28 mouse cellular contexts compared by ENCODE assay signal in genomic region chr9:96863539-96863938, GRCm38 (mm10). TPM values are rescaled to one million over a fixed set of nuclear protein-coding genes. Genes with fewer than 3 reads are reported as not detected.
DNase-seq lines count a peak whose midpoint lies in the region; ATAC-seq and TF ChIP-seq lines count a peak whose summit lies in the region.
"Had no signal": no experiment of that assay in that cellular context is flagged by ENCODE, and none has a peak within 500 bp of the region (broad histone marks: within the 10 kb centered on the region; RNA-seq: fewer than 3 reads in every experiment).

No protein-coding gene starts in this region.

- H3K79me2 ChIP-seq in myocyte (ENCODE audit: control insufficient read depth, insufficient read depth): no peaks in the 10 kb centered on the region

- H3K4me1 ChIP-seq in heart, embryonic 15.5 days (replicated peaks): peaks cover 48% of the 10 kb centered on the region
- no peaks in the 10 kb centered on the region for H3K4me1 ChIP-seq in lung, postnatal 0 days (ENCODE audit: insufficient read depth, low read depth, low read length)
- peaks cover 33% of the 10 kb centered on the region for H3K4me1 ChIP-seq in embryonic fibroblast, embryonic 13.5 days (ENCODE audit: control insufficient read depth, insufficient read depth, low read length)
- peaks cover 10% of the 10 kb centered on the region for H3K4me1 ChIP-seq in hindbrain, embryonic 16.5 days (ENCODE audit: control insufficient read depth, insufficient read depth, low read depth, low read length)
- H3K4me1 ChIP-seq: liver, embryonic 12.5 days; neural tube, embryonic 12.5 days had no signal

- TF ChIP-seq CTCF in lung, postnatal 0 days (IDR thresholded peaks at IDR 0.05): no peak
- TF ChIP-seq CTCF in embryonic fibroblast, embryonic 13.5 days (IDR thresholded peaks at IDR 0.05; ENCODE audit: borderline replicate concordance, insufficient read depth, low read length): no peak

- no peaks in the 10 kb centered on the region for H3K27me3 ChIP-seq in heart, embryonic 15.5 days
- H3K27me3 ChIP-seq in lung, postnatal 0 days (replicated peaks; ENCODE audit: insufficient read depth, low read length): no peaks in the 10 kb centered on the region
- no peaks in the 10 kb centered on the region for H3K27me3 ChIP-seq in myocyte (ENCODE audit: control insufficient read depth, insufficient read depth, insufficient read length)
- no peaks in the 10 kb centered on the region for H3K27me3 ChIP-seq in hindbrain, embryonic 16.5 days (replicated peaks; ENCODE audit: control insufficient read depth, insufficient read depth, low read length)
- H3K27me3 ChIP-seq: embryonic facial prominence, embryonic 13.5 days; forebrain, embryonic 12.5 days; liver, embryonic 12.5 days; midbrain, embryonic 15.5 days; neural tube, embryonic 12.5 days; Patski had no signal

- H3K4me2 ChIP-seq in heart, embryonic 15.5 days: no peak overlapping the region
- no peak overlapping the region for H3K4me2 ChIP-seq in lung, postnatal 0 days (replicated peaks; ENCODE audit: low read depth, low read length)
- peak overlapping the region; percentile 54 for H3K4me2 ChIP-seq in myocyte (ENCODE audit: low read depth)
- H3K4me2 ChIP-seq in hindbrain, embryonic 16.5 days (ENCODE audit: low read length): no peak overlapping the region
- H3K4me2 ChIP-seq: embryonic facial prominence, embryonic 13.5 days; forebrain, embryonic 12.5 days; hindbrain, embryonic 14.5 days; liver, embryonic 12.5 days; midbrain, embryonic 15.5 days; neural tube, embryonic 12.5 days had no signal

- no peak for TF ChIP-seq EP300 in lung, postnatal 0 days (IDR thresholded peaks at IDR 0.05)

- H3K9me3 ChIP-seq in heart, embryonic 15.5 days (replicated peaks): no peaks in the 10 kb centered on the region
- no peaks in the 10 kb centered on the region for H3K9me3 ChIP-seq in lung, postnatal 0 days (ENCODE audit: low read length)
- no peaks in the 10 kb centered on the region for H3K9me3 ChIP-seq in hindbrain, embryonic 16.5 days (ENCODE audit: control insufficient read depth, low read length)
- H3K9me3 ChIP-seq: embryonic facial prominence, embryonic 13.5 days; forebrain, embryonic 12.5 days; G1E; liver, embryonic 12.5 days; midbrain, embryonic 10.5 days; midbrain, embryonic 15.5 days; neural tube, embryonic 12.5 days had no signal

- H3K27ac ChIP-seq in heart, embryonic 15.5 days: no peak overlapping the region
- peak overlapping the region; percentile 66 for H3K27ac ChIP-seq in lung, postnatal 0 days (ENCODE audit: low read length)
- peak overlapping the region; percentile 72 for H3K27ac ChIP-seq in embryonic fibroblast, embryonic 13.5 days (ENCODE audit: insufficient read depth, low read length)
- no peak overlapping the region for H3K27ac ChIP-seq in hindbrain, embryonic 16.5 days (ENCODE audit: low read depth, low read length)
- H3K27ac ChIP-seq: embryonic facial prominence, embryonic 13.5 days; forebrain, embryonic 12.5 days; hindbrain, embryonic 14.5 days; liver, embryonic 12.5 days; macrophage; midbrain, embryonic 10.5 days; midbrain, embryonic 15.5 days; neural tube, embryonic 12.5 days had no signal

- H3K9ac ChIP-seq in heart, embryonic 15.5 days: no peak overlapping the region
- no peak overlapping the region for H3K9ac ChIP-seq in lung, postnatal 0 days (replicated peaks; ENCODE audit: low read depth)
- H3K9ac ChIP-seq in hindbrain, embryonic 16.5 days (ENCODE audit: low read depth, low read length): no peak overlapping the region
- H3K9ac ChIP-seq: embryonic facial prominence, embryonic 13.5 days; forebrain, embryonic 12.5 days; forebrain, postnatal 0 days; hindbrain, embryonic 14.5 days; liver, embryonic 12.5 days; liver, postnatal 0 days; midbrain, embryonic 15.5 days; neural tube, embryonic 12.5 days had no signal

- no peak for TF ChIP-seq POLR2A in embryonic fibroblast, embryonic 13.5 days (IDR thresholded peaks at IDR 0.05; ENCODE audit: low read depth, low read length)
- TF ChIP-seq POLR2A in myocyte (IDR thresholded peaks at IDR 0.05; ENCODE audit: insufficient read length, low read depth): no peak

- 42% methylated on average over 3 of the region's 3 CpGs for WGBS in heart, embryonic 15.5 days
- 50% methylated on average over 3 of the region's 3 CpGs for WGBS in lung, postnatal 0 days
- 76% methylated on average over 3 of the region's 3 CpGs for WGBS in hindbrain, embryonic 16.5 days

- no peak for DNase-seq in heart, adult 9 months (ENCODE audit: low spot score in 2 of 2)
- DNase-seq in lung, postnatal 0 days (ENCODE audit: low spot score): no peak
- DNase-seq in lung, postnatal 4 days: no peak
- DNase-seq in cerebellum, adult 11-12 months: no peak
- DNase-seq: adrenal gland, postnatal 10 days; cerebellum, adult 11 months; cerebellum, adult 9-11 months; forebrain, postnatal 0 days; kidney, postnatal 10 days; layer of hippocampus, postnatal 36 days; left cerebral cortex, postnatal 4 days; liver, postnatal 0 days; right cerebral cortex, postnatal 4 days had no signal

- H3ac ChIP-seq in myocyte (ENCODE audit: control insufficient read depth, insufficient read length): no peak overlapping the region

- no peak overlapping the region for H3K4me3 ChIP-seq in heart, embryonic 15.5 days
- no peak overlapping the region for H3K4me3 ChIP-seq in lung, postnatal 0 days (ENCODE audit: low read depth, low read length)
- no peak overlapping the region for H3K4me3 ChIP-seq in embryonic fibroblast, embryonic 13.5 days (ENCODE audit: insufficient read depth, low read length)
- H3K4me3 ChIP-seq in myocyte: no peak overlapping the region
- H3K4me3 ChIP-seq in hindbrain, embryonic 16.5 days (ENCODE audit: low read length): no peak overlapping the region
- H3K4me3 ChIP-seq: embryonic facial prominence, embryonic 13.5 days; forebrain, embryonic 12.5 days; liver, embryonic 12.5 days; midbrain, embryonic 10.5 days; midbrain, embryonic 15.5 days; neural tube, embryonic 12.5 days had no signal

- peak; percentile 47; the same call in 1 of the 2 replicates for ATAC-seq in heart, embryonic 15.5 days (replicated peaks; ENCODE audit: insufficient number of reproducible peaks, insufficient read depth, low FRiP score, low read depth)
- no peak for ATAC-seq in lung, postnatal 0 days
- ATAC-seq in hindbrain, embryonic 16.5 days: no peak
- ATAC-seq: forebrain, postnatal 0 days; inflammation-experienced regulatory T-cells, adult 6 months; liver, embryonic 12.5 days; liver, postnatal 0 days; midbrain, embryonic 15.5 days; Patski had no signal

- H3K36me3 ChIP-seq in heart, embryonic 15.5 days: no peaks in the 10 kb centered on the region
- no peaks in the 10 kb centered on the region for H3K36me3 ChIP-seq in lung, postnatal 0 days (ENCODE audit: insufficient read depth, low read length)
- H3K36me3 ChIP-seq in myocyte (ENCODE audit: control insufficient read depth, insufficient read depth): no peaks in the 10 kb centered on the region
- H3K36me3 ChIP-seq in hindbrain, embryonic 16.5 days (ENCODE audit: control insufficient read depth, insufficient read depth, low read length): no peaks in the 10 kb centered on the region
- H3K36me3 ChIP-seq: embryonic facial prominence, embryonic 13.5 days; forebrain, embryonic 12.5 days; G1E; liver, embryonic 12.5 days; midbrain, embryonic 15.5 days; neural tube, embryonic 12.5 days had no signal

TF ChIP-seq in myocyte, 11 proteins besides CTCF, POLR2A, EP300 and RAD21:
- TF ChIP-seq MYOD1 (IDR thresholded peaks at IDR 0.05; ENCODE audit: control insufficient read depth in 1 of 3, insufficient read length in 2 of 3, low read depth in 2 of 3) (no peak), USF1 (IDR thresholded peaks at IDR 0.05; ENCODE audit: low read depth) (peak; percentile 17)

RNA-seq across cellular contexts. Expression of gene Pxylp1, which starts 28.9 kb away (rescaled TPM):
- 27.6 and 27.8 TPM in 2 replicates for polyA plus RNA-seq in heart, embryonic 15.5 days (2015; fragmentation: Nextera tagmentation; extraction: Ambion mirVana)
- polyA plus RNA-seq in lung, postnatal 0 days (2015; fragmentation: Nextera tagmentation; extraction: Ambion mirVana): 6.5 and 7.9 TPM in 2 replicates
- 19.5 and 31.4 TPM in 2 replicates for polyA plus RNA-seq in embryonic fibroblast, embryonic 13.5 days (2011; ENCODE audit: insufficient read length, low read depth, missing spikeins)
- polyA plus RNA-seq in myocyte (2012; fragmentation: generic; extraction: Trizol): 3.1 TPM
- polyA plus RNA-seq in hindbrain, embryonic 16.5 days (2015; fragmentation: Nextera tagmentation; extraction: Ambion mirVana): 30.7 and 37.6 TPM in 2 replicates
- polyA plus RNA-seq: G1E had no signal

Comparison
In these comparisons a context has a peak if more than half of its experiments do, and no peak if none do; other contexts are left out.
1. H3K27ac ChIP-seq: peak in lung, postnatal 0 days (single experiment) and embryonic fibroblast, embryonic 13.5 days (single experiment); none in heart, embryonic 15.5 days (single experiment) and hindbrain, embryonic 16.5 days (single experiment).